Mouse (Mus musculus): ENCODE measurements at regions not wholly inside any gene's neighbourhood (a gene's known extent, or its start where the extent isn't known, plus 50 kb on each side); places are given as distances from the start of the nearest gene placed in this dataset.

DNA sequence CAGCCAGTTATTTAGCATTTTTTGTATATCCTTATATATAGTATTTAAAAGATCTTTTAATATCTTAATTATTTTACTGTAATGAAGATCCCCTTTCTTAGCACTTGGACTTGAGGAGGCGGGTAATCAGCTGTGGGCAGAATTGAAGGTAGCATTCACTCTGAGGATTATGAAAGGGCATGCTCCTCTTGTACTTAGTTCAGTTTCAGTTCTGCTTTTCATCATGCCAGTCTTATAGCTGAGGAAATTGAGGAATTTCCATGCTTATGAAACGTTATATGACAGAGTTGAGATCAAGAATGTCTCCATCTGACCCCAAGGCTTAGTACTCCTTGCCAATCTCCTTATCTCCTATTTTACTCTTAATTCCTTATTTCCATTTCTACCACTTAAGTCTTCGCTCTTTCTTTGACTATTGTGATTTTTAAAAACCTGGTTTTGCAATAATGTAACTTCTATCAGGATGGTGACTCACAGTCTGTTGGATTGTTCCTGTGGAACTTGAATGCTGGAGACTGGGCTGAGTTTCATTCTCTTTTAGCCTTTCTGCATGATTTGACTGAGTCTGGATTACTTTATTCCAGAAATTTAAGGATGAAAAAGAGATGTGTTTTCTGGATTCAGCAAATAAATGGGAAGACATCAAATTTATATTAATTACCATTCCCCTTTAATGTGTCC, 133.6 kb downstream of the Papss1 start:
- H3K4me1 ChIP-seq (ENCODE audit: control insufficient read depth, insufficient read depth, low read length) = no peaks in the 10 kb centered on the region
- no peak overlapping the region for H3K4me3 ChIP-seq (ENCODE audit: insufficient read depth, low read length)
- peak overlapping the region; percentile 26; the same call in 1 of the 2 replicates for H3K27ac ChIP-seq (ENCODE audit: insufficient read depth, low read length)
- TF ChIP-seq POLR2A (IDR thresholded peaks at IDR 0.05; ENCODE audit: low read depth, low read length) = no peak
- TF ChIP-seq CTCF (IDR thresholded peaks at IDR 0.05; ENCODE audit: borderline replicate concordance, insufficient read depth, low read length) = no peak

DNA sequence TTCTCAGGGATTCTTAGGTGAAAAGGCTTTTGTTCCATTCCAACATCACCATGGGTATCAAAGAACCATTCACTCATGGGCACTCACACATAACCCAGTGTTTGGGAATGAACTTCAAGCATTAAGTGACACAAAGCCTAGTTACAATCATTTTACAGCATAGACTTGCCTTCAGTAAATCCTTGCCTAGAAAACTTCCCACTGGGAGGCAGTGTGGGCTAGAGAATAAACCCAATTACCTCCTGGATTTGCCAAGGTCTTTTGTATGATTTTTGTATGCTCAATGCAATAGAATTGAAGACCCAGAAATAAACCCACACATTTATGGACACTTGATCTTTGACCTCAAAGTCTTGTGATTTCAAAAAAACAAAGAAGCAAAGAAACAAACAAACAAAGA, 138.6 kb downstream of the Papss1 start:
- no peak overlapping the region for H3K27ac ChIP-seq (ENCODE audit: insufficient read depth, low read length)
- H3K4me3 ChIP-seq (ENCODE audit: insufficient read depth, low read length) = no peak overlapping the region
- no peak for TF ChIP-seq POLR2A (IDR thresholded peaks at IDR 0.05; ENCODE audit: low read depth, low read length)
- TF ChIP-seq CTCF (IDR thresholded peaks at IDR 0.05; ENCODE audit: borderline replicate concordance, insufficient read depth, low read length) = no peak
- no peaks in the 10 kb centered on the region for H3K4me1 ChIP-seq (ENCODE audit: control insufficient read depth, insufficient read depth, low read length)

DNA sequence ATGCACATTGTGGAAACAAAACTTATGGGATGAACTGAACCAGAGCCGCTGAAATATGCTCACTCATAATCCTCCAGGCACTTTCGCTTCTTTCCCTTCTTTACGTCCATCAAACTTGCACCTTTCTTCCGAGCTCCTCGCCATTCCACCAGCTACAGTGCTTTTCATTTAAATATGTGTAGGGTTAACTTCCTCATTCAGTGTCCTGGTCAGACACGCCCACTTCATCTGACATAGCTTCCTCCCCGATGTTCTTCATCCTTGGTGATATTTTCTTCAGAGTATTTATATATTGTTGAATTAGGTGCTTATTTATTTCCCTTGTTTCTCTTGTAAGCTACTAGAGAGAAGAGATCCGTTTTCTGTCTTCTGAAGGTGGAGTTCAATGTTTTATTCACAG, 149.0 kb downstream of the Papss1 start:
- H3K4me1 ChIP-seq (ENCODE audit: control insufficient read depth, insufficient read depth, low read length) = no peaks in the 10 kb centered on the region
- H3K27ac ChIP-seq (ENCODE audit: insufficient read depth, low read length) = no peak overlapping the region
- no peak overlapping the region for H3K4me3 ChIP-seq (ENCODE audit: insufficient read depth, low read length)
- TF ChIP-seq CTCF (IDR thresholded peaks at IDR 0.05; ENCODE audit: borderline replicate concordance, insufficient read depth, low read length) = no peak
- TF ChIP-seq POLR2A (IDR thresholded peaks at IDR 0.05; ENCODE audit: low read depth, low read length) = no peak

DNA sequence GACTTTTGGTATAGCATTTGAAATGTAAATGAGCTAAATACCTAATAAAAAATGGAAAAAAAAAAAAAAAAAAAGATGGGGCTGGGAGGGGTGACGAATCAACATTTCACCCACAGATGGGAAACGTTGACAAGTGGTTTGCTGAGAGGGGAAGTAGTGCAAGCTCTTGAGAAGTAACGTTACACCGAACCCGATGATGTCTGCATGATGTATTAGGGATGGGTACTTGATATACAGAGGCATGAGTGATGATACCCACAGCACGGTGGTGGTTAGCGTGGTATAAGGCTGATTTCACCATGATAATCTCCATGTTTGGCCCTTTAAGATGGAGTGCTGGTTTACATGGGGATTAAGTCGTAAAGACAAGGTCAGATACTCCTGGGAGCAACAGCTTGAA, 154.2 kb downstream of the Papss1 start:
- Histone ChIP-seq H3K27ac (ENCODE audit: insufficient read depth, low read length) (0 out of 2 replicates have a peak overlapping the region, but pooled peaks have one; percentile 18), H3K4me3 (ENCODE audit: insufficient read depth, low read length) (no peak overlapping the region), H3K4me1 (ENCODE audit: control insufficient read depth, insufficient read depth, low read length) (peaks cover 4% of the 10 kb centered on the region)
- TF ChIP-seq CTCF (IDR thresholded peaks at IDR 0.05; ENCODE audit: borderline replicate concordance, insufficient read depth, low read length) (no peak), POLR2A (IDR thresholded peaks at IDR 0.05; ENCODE audit: low read depth, low read length) (no peak)

DNA sequence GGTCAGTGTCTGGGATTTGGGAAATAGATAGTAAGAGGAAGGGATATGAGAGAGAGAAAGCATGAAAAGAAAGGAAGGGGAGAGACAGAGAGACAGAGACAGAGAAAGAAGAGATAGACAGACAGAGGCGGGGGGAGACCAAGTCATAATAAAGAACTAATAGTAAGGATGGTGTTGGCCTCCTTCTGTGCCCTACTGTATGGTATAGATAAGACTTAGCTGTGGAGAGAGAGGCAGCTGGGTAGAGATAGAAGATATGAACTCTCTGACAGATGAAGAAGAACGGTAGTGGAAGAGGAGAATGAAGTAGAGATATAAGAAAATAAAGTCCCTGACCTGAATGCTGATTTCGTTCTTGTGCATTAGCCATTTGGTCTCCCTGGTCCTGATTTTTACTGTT, 164.1 kb downstream of the Papss1 start:
- Histone ChIP-seq H3K4me1 (ENCODE audit: control insufficient read depth, insufficient read depth, low read length) (no peaks in the 10 kb centered on the region), H3K4me3 (ENCODE audit: insufficient read depth, low read length) (no peak overlapping the region), H3K27ac (ENCODE audit: insufficient read depth, low read length) (no peak overlapping the region)
- TF ChIP-seq CTCF (IDR thresholded peaks at IDR 0.05; ENCODE audit: borderline replicate concordance, insufficient read depth, low read length) = no peak
- TF ChIP-seq POLR2A (IDR thresholded peaks at IDR 0.05; ENCODE audit: low read depth, low read length) = no peak

DNA sequence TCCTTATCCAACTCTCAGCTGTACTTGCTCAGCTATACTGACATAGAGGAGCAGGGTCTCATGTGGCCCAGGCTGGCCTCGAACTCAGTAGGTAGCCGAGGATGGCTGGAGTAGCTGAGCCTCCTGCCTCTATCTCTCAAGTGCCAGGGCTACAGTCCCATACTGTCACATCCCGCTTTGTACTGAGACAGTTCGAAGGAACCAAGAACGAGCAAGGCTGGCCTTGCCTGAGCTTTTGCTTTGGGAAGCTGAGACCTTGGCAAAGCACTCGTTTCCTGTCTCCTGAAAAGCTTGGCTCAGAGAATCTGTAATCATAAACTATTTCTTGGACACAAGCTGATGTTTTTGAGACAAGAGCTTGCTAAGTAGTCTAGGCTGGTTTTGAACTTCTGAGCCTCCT, 169.7 kb downstream of the Papss1 start:
- H3K27ac ChIP-seq (ENCODE audit: insufficient read depth, low read length) = no peak overlapping the region
- TF ChIP-seq CTCF (IDR thresholded peaks at IDR 0.05; ENCODE audit: borderline replicate concordance, insufficient read depth, low read length) (no peak), POLR2A (IDR thresholded peaks at IDR 0.05; ENCODE audit: low read depth, low read length) (no peak)
- no peaks in the 10 kb centered on the region for H3K4me1 ChIP-seq (ENCODE audit: control insufficient read depth, insufficient read depth, low read length)
- H3K4me3 ChIP-seq (ENCODE audit: insufficient read depth, low read length) = no peak overlapping the region

DNA sequence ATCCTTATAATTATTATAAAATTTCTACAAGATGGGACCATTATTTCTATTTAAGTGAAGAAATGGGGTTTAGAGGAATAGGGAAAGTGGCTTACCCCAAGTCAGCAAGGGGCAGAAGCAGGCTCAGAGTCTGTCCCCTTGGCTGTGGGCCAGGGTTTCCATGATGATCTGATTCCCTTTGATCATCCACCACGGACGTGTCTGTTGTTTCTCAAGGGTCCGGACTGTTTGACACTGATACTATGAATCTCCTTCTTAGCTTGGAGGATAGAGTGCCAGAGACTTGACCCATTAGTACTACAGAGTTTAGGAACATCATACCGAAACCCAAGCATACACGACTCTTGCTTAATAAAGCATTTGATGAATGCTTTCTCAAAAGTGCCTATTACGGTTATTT, 172.9 kb downstream of the Papss1 start:
- no peaks in the 10 kb centered on the region for H3K4me1 ChIP-seq (ENCODE audit: control insufficient read depth, insufficient read depth, low read length)
- TF ChIP-seq CTCF (IDR thresholded peaks at IDR 0.05; ENCODE audit: borderline replicate concordance, insufficient read depth, low read length) (no peak), POLR2A (IDR thresholded peaks at IDR 0.05; ENCODE audit: low read depth, low read length) (no peak)
- H3K4me3 ChIP-seq (ENCODE audit: insufficient read depth, low read length) = no peak overlapping the region
- no peak overlapping the region for H3K27ac ChIP-seq (ENCODE audit: insufficient read depth, low read length)

DNA sequence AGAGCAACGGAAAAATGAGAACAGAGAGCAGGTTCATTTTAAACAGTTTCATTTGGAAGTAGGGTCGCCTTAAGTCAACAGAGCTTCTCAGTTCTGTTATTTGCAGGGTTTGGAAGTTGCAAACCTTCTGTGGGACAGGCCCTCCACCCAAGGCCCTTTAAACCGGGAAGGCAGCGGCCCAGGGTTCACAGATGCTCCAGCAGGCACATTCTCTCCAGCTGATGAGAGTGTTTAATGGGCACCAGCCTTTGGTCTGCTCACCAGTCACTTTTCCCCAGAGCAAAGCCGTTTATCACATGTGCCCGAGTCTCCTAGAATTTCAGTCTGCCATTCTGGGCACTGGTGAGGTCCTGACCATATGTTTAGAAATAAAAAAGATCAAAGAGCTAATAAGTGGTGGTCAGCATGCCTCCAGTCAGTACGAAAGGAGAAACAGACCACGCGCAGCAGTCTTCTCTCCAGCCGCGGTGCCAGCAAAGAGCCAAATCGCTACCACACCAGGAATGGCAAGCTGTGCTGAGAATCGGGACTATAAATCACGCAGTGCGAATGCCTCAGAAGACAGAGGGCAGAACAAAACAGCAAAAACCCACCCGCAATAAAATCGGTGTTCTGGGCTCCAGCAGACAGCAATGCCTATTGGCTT, 173.5 kb downstream of the Papss1 start:
- TF ChIP-seq CTCF (IDR thresholded peaks at IDR 0.05; ENCODE audit: borderline replicate concordance, insufficient read depth, low read length) (no peak), POLR2A (IDR thresholded peaks at IDR 0.05; ENCODE audit: low read depth, low read length) (no peak)
- no peak overlapping the region for H3K27ac ChIP-seq (ENCODE audit: insufficient read depth, low read length)
- H3K4me1 ChIP-seq (ENCODE audit: control insufficient read depth, insufficient read depth, low read length) = no peaks in the 10 kb centered on the region
- H3K4me3 ChIP-seq (ENCODE audit: insufficient read depth, low read length) = no peak overlapping the region

DNA sequence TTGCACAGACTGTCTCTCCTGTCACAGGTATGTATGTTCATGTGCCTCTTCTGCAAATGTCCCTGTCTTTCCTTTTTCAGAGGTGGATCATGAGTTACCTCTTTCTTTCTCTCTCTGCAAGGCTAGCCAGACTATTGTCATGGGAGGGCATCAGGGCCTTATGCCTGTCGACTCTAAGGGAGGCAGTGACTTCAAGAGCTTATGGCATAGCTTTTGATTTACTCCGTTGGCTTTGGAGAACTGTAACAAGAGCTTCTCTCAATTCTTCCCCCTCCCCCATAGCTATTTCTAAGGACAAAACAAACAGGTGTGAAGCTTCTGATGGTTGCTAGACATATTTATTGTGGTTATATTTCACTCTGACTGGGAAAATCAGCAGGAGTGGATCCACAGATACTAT, 191.0 kb downstream of the Papss1 start:
- TF ChIP-seq POLR2A (IDR thresholded peaks at IDR 0.05; ENCODE audit: low read depth, low read length) = no peak
- TF ChIP-seq CTCF (IDR thresholded peaks at IDR 0.05; ENCODE audit: borderline replicate concordance, insufficient read depth, low read length) = no peak
- Histone ChIP-seq H3K4me1 (ENCODE audit: control insufficient read depth, insufficient read depth, low read length) (no peaks in the 10 kb centered on the region), H3K4me3 (ENCODE audit: insufficient read depth, low read length) (no peak overlapping the region), H3K27ac (ENCODE audit: insufficient read depth, low read length) (no peak overlapping the region)

DNA sequence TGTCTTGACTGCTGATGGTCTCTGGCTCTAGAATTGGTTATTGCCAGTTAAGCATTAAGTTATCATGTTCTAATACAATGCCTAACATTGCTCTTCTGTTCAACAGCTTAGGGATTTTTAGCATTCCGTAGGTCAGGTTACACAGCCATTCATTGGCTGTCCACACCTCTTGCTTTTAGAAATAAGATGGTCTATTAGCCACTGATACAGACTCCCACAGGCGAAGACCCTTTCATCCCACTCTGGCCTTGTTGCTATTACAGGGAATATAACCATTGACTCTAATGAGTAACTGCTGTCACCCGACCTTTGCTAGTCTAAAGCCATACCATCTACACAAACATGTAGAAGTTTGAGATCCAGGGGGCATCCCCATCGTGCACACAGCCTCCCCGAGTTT, 191.6 kb downstream of the Papss1 start:
- H3K4me1 ChIP-seq (ENCODE audit: control insufficient read depth, insufficient read depth, low read length) = no peaks in the 10 kb centered on the region
- no peak overlapping the region for H3K4me3 ChIP-seq (ENCODE audit: insufficient read depth, low read length)
- no peak overlapping the region for H3K27ac ChIP-seq (ENCODE audit: insufficient read depth, low read length)
- TF ChIP-seq CTCF (IDR thresholded peaks at IDR 0.05; ENCODE audit: borderline replicate concordance, insufficient read depth, low read length) = no peak
- TF ChIP-seq POLR2A (IDR thresholded peaks at IDR 0.05; ENCODE audit: low read depth, low read length) = no peak

Data from embryonic fibroblast, embryonic 13.5 days (primary cell).